Comparison of ENCODE assay signal across 20 mouse cellular contexts in the genomic region with DNA sequence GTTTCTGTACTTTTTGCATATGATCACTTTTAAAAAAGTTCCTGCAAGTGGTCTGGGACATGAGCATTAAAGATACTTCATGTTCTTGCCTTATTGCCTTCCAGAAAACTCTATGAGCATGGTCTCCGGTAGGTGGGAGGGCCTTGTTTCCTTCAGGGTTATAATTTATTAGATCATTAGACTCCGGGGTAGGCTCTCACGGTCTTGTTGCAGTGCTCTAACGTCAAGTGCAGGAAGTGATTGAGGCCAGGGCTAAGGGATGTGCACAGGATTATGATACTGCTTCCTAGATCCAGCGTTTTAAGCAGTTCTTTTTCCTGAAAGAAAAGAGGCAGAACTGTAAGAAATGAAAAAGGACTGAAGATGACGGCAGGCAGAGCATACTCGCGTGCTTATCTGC. TPM values are rescaled to one million over a fixed set of nuclear protein-coding genes. Genes with fewer than 3 reads are reported as not detected.
A peak's percentile ranks its signal among the peaks of the same experiment; 100 is the strongest.
DNase-seq lines count a peak whose midpoint lies in the region; ATAC-seq lines count a peak whose summit lies in the region.
"Had no signal": no experiment of that assay in that cellular context is flagged by ENCODE, and none has a peak within 500 bp of the region (broad histone marks: within the 10 kb centered on the region; RNA-seq: fewer than 3 reads in every experiment).

No protein-coding gene starts in this region.

- no peaks in the 10 kb centered on the region; the same call in 1 of the 2 replicates for H3K27me3 ChIP-seq in heart, embryonic 13.5 days (replicated peaks)
- no peaks in the 10 kb centered on the region for H3K27me3 ChIP-seq in kidney, embryonic 15.5 days
- H3K27me3 ChIP-seq in stomach, embryonic 15.5 days (replicated peaks): no peaks in the 10 kb centered on the region
- H3K27me3 ChIP-seq: embryonic facial prominence, embryonic 15.5 days; intestine, embryonic 15.5 days had no signal

- peak overlapping the region; percentile 41; the same call in 1 of the 2 replicates for H3K9ac ChIP-seq in heart, embryonic 13.5 days
- no peak overlapping the region for H3K9ac ChIP-seq in kidney, embryonic 15.5 days
- H3K9ac ChIP-seq in stomach, embryonic 15.5 days: no peak overlapping the region
- H3K9ac ChIP-seq: embryonic facial prominence, embryonic 15.5 days; hindbrain, embryonic 14.5 days; intestine, embryonic 15.5 days had no signal

- H3K4me1 ChIP-seq in heart, embryonic 13.5 days: peaks cover 62% of the 10 kb centered on the region
- H3K4me1 ChIP-seq in kidney, embryonic 15.5 days: peaks cover 17% of the 10 kb centered on the region
- no peaks in the 10 kb centered on the region for H3K4me1 ChIP-seq in stomach, embryonic 15.5 days
- H3K4me1 ChIP-seq: hindbrain, embryonic 10.5 days had no signal

- DNase-seq in heart, adult 9 months (ENCODE audit: low spot score in 2 of 2): no peak
- no peak for DNase-seq in kidney, postnatal 10 days
- DNase-seq in MN1 (ENCODE audit: low spot score): peak; percentile 9
- DNase-seq: adrenal gland, adult 8-10 months; adrenal gland, postnatal 36 days; cerebellum, adult 2 months; cerebellum, postnatal 10 days; embryo, embryonic 11 days; gastrocnemius, adult 2 months; gastrocnemius, postnatal 25 days had no signal

- no peak for ATAC-seq in heart, embryonic 13.5 days (ENCODE audit: extremely low read depth, insufficient number of reproducible peaks, low FRiP score, low TSS enrichment)
- ATAC-seq in kidney, embryonic 15.5 days (replicated peaks; ENCODE audit: low FRiP score): no peak
- ATAC-seq in stomach, embryonic 15.5 days (ENCODE audit: insufficient read depth, low FRiP score, low read depth): no peak
- ATAC-seq: forebrain, embryonic 14.5 days; intestine, embryonic 15.5 days had no signal

- H3K4me2 ChIP-seq in heart, embryonic 13.5 days: 0 out of 2 replicates have a peak overlapping the region, but pooled peaks have one; percentile 1
- H3K4me2 ChIP-seq in kidney, embryonic 15.5 days: peak overlapping the region; percentile 29; the same call in 1 of the 2 replicates
- H3K4me2 ChIP-seq in stomach, embryonic 15.5 days: no peak overlapping the region
- H3K4me2 ChIP-seq: embryonic facial prominence, embryonic 15.5 days; hindbrain, embryonic 14.5 days; intestine, embryonic 15.5 days had no signal

- no peak overlapping the region for H3K27ac ChIP-seq in heart, embryonic 13.5 days (replicated peaks)
- H3K27ac ChIP-seq in kidney, embryonic 15.5 days: 0 out of 2 replicates have a peak overlapping the region, but pooled peaks have one; percentile 10
- peak overlapping the region; percentile 42 for H3K27ac ChIP-seq in stomach, embryonic 15.5 days
- H3K27ac ChIP-seq: embryonic facial prominence, embryonic 15.5 days; forebrain, embryonic 10.5 days; gastrocnemius, adult 2 months; hindbrain, embryonic 10.5 days; hindbrain, embryonic 14.5 days; intestine, embryonic 15.5 days had no signal

- no peak overlapping the region for H3K4me3 ChIP-seq in heart, embryonic 13.5 days
- H3K4me3 ChIP-seq in kidney, embryonic 15.5 days (replicated peaks): no peak overlapping the region
- no peak overlapping the region for H3K4me3 ChIP-seq in stomach, embryonic 15.5 days (replicated peaks)
- H3K4me3 ChIP-seq: embryonic facial prominence, embryonic 15.5 days; erythroblast, embryonic 14.5 days; forebrain, embryonic 10.5 days; gastrocnemius, adult 2 months; hindbrain, embryonic 10.5 days; intestine, embryonic 15.5 days had no signal

- no peaks in the 10 kb centered on the region for H3K9me3 ChIP-seq in heart, embryonic 13.5 days
- H3K9me3 ChIP-seq in kidney, embryonic 15.5 days (replicated peaks): no peaks in the 10 kb centered on the region
- no peaks in the 10 kb centered on the region for H3K9me3 ChIP-seq in stomach, embryonic 15.5 days
- H3K9me3 ChIP-seq: embryonic facial prominence, embryonic 15.5 days; forebrain, embryonic 10.5 days; hindbrain, embryonic 10.5 days; intestine, embryonic 15.5 days had no signal

- H3K36me3 ChIP-seq in heart, embryonic 13.5 days: 0 out of 2 replicates have a peak, but pooled peaks cover 2% of the 10 kb centered on the region
- no peaks in the 10 kb centered on the region for H3K36me3 ChIP-seq in kidney, embryonic 15.5 days
- no peaks in the 10 kb centered on the region for H3K36me3 ChIP-seq in stomach, embryonic 15.5 days
- H3K36me3 ChIP-seq: embryonic facial prominence, embryonic 15.5 days; intestine, embryonic 15.5 days had no signal

- 35% methylated on average over 8 of the region's 8 CpGs for WGBS in heart, embryonic 13.5 days
- WGBS in kidney, embryonic 15.5 days: 23% methylated on average over 8 of the region's 8 CpGs
- 38% methylated on average over 8 of the region's 8 CpGs for WGBS in stomach, embryonic 15.5 days

RNA-seq across cellular contexts. Expression of a gene that starts 27.0 kb away (rescaled TPM):
- polyA plus RNA-seq in heart, embryonic 13.5 days (2015; fragmentation: Nextera tagmentation; extraction: Ambion mirVana): 18.9 and 21.1 TPM in 2 replicates
- 14.1 and 15.5 TPM in 2 replicates for polyA plus RNA-seq in kidney, embryonic 15.5 days (2015; fragmentation: Nextera tagmentation; extraction: Ambion mirVana)
- 17.2 and 24.8 TPM in 2 replicates for polyA plus RNA-seq in stomach, embryonic 15.5 days (2015; fragmentation: Nextera tagmentation; extraction: Ambion mirVana)
